Comparison of ENCODE assay signal across 23 mouse cellular contexts in the genomic region with DNA sequence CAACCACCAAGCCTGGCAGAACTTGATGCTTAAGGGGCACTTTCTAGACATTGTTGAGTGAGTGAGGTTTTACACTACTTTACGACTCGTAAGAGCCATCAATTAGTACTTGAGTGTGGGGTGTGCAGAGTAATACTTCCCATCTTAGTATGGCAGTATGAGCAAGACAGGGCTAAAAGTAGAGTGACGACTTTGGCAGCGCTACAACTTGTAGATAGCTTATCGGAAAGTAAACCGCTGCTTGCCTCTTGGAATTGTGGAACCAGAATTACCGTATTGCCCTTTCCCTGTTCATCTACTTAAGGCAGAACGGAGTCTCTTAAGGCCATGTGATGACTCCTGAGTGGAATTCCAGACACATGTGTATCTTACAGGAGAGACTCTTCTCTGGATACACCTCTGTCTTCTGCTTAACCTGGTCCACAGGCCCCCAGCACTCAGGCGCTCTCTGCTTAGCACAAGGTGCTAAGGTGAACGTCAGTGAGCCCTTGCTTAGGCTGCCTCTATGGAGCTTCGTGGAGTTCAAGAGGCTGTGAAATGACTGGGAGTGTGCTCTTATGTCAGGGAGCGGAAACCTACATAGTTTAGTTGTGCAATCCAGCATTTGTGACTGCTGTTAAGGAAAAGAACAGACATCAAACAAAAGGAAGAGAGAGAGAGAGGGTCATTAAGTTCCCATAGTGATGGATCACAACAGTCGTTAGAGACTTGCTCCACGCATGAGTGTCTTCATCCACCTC. TPM values are rescaled to one million over a fixed set of nuclear protein-coding genes. Genes with fewer than 3 reads are reported as not detected.
DNase-seq lines count a peak whose midpoint lies in the region; ATAC-seq lines count a peak whose summit lies in the region.
"Had no signal": no experiment of that assay in that cellular context is flagged by ENCODE, and none has a peak within 500 bp of the region (broad histone marks: within the 10 kb centered on the region; RNA-seq: fewer than 3 reads in every experiment).

No protein-coding gene starts in this region.

- no peak overlapping the region for H3K4me2 ChIP-seq in lung, embryonic 15.5 days
- H3K4me2 ChIP-seq in kidney, embryonic 14.5 days (replicated peaks; ENCODE audit: low read depth, low read length) = no peak overlapping the region
- H3K4me2 ChIP-seq: embryonic facial prominence, embryonic 12.5 days; embryonic facial prominence, embryonic 15.5 days; heart, embryonic 11.5 days; hindbrain, embryonic 12.5 days; hindbrain, embryonic 15.5 days had no signal

- H3K27me3 ChIP-seq in lung, embryonic 15.5 days = peaks cover 21% of the 10 kb centered on the region; the same call in 1 of the 2 replicates
- H3K27me3 ChIP-seq in kidney, embryonic 14.5 days (ENCODE audit: control insufficient read depth, insufficient read depth, low read length) = no peaks in the 10 kb centered on the region
- H3K27me3 ChIP-seq: embryonic facial prominence, embryonic 12.5 days; embryonic facial prominence, embryonic 15.5 days; hindbrain, embryonic 12.5 days; hindbrain, embryonic 15.5 days had no signal

- DNase-seq in lung, adult 18-20 months = peak; percentile 50 to 66
- DNase-seq in lung, postnatal 10 days = peak; percentile 38
- peak; percentile 77 for DNase-seq in lung, postnatal 36 days
- DNase-seq in heart, adult 11 months = no peak
- no peak for DNase-seq in natural killer cell, adult 2 months (ENCODE audit: low spot score in 2 of 2)
- no peak for DNase-seq in kidney, adult 11 months
- DNase-seq: adrenal gland, adult 8-10 months; adrenal gland, postnatal 25 days; cerebellum, adult 18-20 months; cerebellum, adult 9-10 months; cerebellum, postnatal 14 days; forebrain, postnatal 0 days; gastrocnemius, adult 2 months; gastrocnemius, postnatal 25 days had no signal

- peak; percentile 81 for ATAC-seq in lung, embryonic 15.5 days (ENCODE audit: borderline replicate concordance, extremely low read depth, low FRiP score, low TSS enrichment)
- ATAC-seq in kidney, embryonic 14.5 days (ENCODE audit: low FRiP score, low TSS enrichment) = no peak
- ATAC-seq: activated CD4-positive, CD25-positive, alpha-beta regulatory T cell, adult 4 months; forebrain, embryonic 14.5 days; forebrain, postnatal 0 days had no signal

- no peak overlapping the region for H3K9ac ChIP-seq in lung, embryonic 15.5 days
- no peak overlapping the region for H3K9ac ChIP-seq in kidney, embryonic 14.5 days (ENCODE audit: low read depth, low read length)
- H3K9ac ChIP-seq: embryonic facial prominence, embryonic 12.5 days; embryonic facial prominence, embryonic 15.5 days; forebrain, postnatal 0 days; hindbrain, embryonic 12.5 days; hindbrain, embryonic 15.5 days had no signal

- no peak overlapping the region for H3K4me3 ChIP-seq in lung, embryonic 15.5 days
- H3K4me3 ChIP-seq in kidney, embryonic 14.5 days (ENCODE audit: low read length) = no peak overlapping the region
- H3K4me3 ChIP-seq: embryonic facial prominence, embryonic 12.5 days; embryonic facial prominence, embryonic 15.5 days; gastrocnemius, adult 2 months; hindbrain, embryonic 12.5 days; hindbrain, embryonic 15.5 days had no signal

- H3K27ac ChIP-seq in lung, embryonic 15.5 days = no peak overlapping the region
- H3K27ac ChIP-seq in kidney, embryonic 14.5 days (ENCODE audit: low read depth, low read length) = no peak overlapping the region
- H3K27ac ChIP-seq: embryonic facial prominence, embryonic 12.5 days; embryonic facial prominence, embryonic 15.5 days; gastrocnemius, adult 2 months; hindbrain, embryonic 12.5 days; hindbrain, embryonic 15.5 days had no signal

- 69% methylated on average over 14 of the region's 14 CpGs for WGBS in lung, embryonic 15.5 days
- WGBS in kidney, embryonic 14.5 days = 79% methylated on average over 14 of the region's 14 CpGs

- H3K9me3 ChIP-seq in lung, embryonic 15.5 days = no peaks in the 10 kb centered on the region
- H3K9me3 ChIP-seq in kidney, embryonic 14.5 days (ENCODE audit: control insufficient read depth, low read length) = no peaks in the 10 kb centered on the region
- H3K9me3 ChIP-seq: embryonic facial prominence, embryonic 12.5 days; embryonic facial prominence, embryonic 15.5 days; hindbrain, embryonic 12.5 days; hindbrain, embryonic 15.5 days had no signal

- no peaks in the 10 kb centered on the region for H3K4me1 ChIP-seq in lung, embryonic 15.5 days
- H3K4me1 ChIP-seq in kidney, embryonic 14.5 days (ENCODE audit: control insufficient read depth, insufficient read depth, low read length) = no peaks in the 10 kb centered on the region
- H3K4me1 ChIP-seq: embryonic facial prominence, embryonic 12.5 days; embryonic facial prominence, embryonic 15.5 days; hindbrain, embryonic 12.5 days; hindbrain, embryonic 15.5 days had no signal

- no peaks in the 10 kb centered on the region for H3K36me3 ChIP-seq in lung, embryonic 15.5 days
- H3K36me3 ChIP-seq in kidney, embryonic 14.5 days (ENCODE audit: control insufficient read depth, insufficient read depth, low read length) = no peaks in the 10 kb centered on the region; the same call in 1 of the 2 replicates
- H3K36me3 ChIP-seq: embryonic facial prominence, embryonic 12.5 days; embryonic facial prominence, embryonic 15.5 days; hindbrain, embryonic 12.5 days; hindbrain, embryonic 15.5 days had no signal

RNA-seq across cellular contexts. Expression of a gene that starts 23.1 kb away (rescaled TPM):
- 7.3 and 8.7 TPM in 2 replicates for polyA plus RNA-seq in lung, embryonic 15.5 days (2015; fragmentation: Nextera tagmentation; extraction: Ambion mirVana)
- polyA plus RNA-seq in kidney, embryonic 14.5 days (2014; fragmentation: Nextera tagmentation; extraction: Ambion mirVana) = 20.2 and 21.2 TPM in 2 replicates

Comparison
In these comparisons a context has a peak if more than half of its experiments do, and no peak if none do; other contexts are left out.
1. DNase-seq: peak in lung, adult 18-20 months (2 of 2), lung, postnatal 10 days (single experiment) and lung, postnatal 36 days (single experiment); none in heart, adult 11 months (single experiment), natural killer cell, adult 2 months (0 of 2) and kidney, adult 11 months (single experiment).